Mouse (Mus musculus) c-Kit-positive CD71-positive TER-119-negative erythroid progenitor cells, embryonic 14.5 days (primary cell): ENCODE data around the gene Tmed6.
A peak's percentile ranks its signal among the peaks of the same experiment; 100 is the strongest.
"Not testable (repeated sequence)": the region's sequence is repeated elsewhere in the genome, so short reads cannot be mapped to it uniquely, and the experiment has no call there.

Source experiments
- DNase-seq: peaks from one replicate; pipeline ENCODE4 v3.0.0-alpha.2; 2013; ENCODE audit warnings: low read depth

Gene Tmed6

GRCm38 (mm10) chr8:107073706-107074105, 8.3 kb upstream of the Tmed6 start:
- no peak for DNase-seq

GRCm38 (mm10) chr8:107062613-107063012, 2.8 kb downstream of the Tmed6 start:
- no peak for DNase-seq

- DNase-seq, result no peak
These were observed 8.5 kb downstream of the Tmed6 start for GRCm38 (mm10) chr8:107056973-107057369.

- DNase-seq, result peak; percentile 97
These were observed 9.1 kb downstream of the Tmed6 start, which contains the start of the genes Cog8 and Nip7 for GRCm38 (mm10) chr8:107056076-107056972. Gene Cog8, minus strand, starts transcription at chr8:107056689. Gene Nip7, plus strand, starts transcription at chr8:107056877.

GRCm38 (mm10) chr8:107052046-107052445, 13.4 kb downstream of the Tmed6 start:
- no peak for DNase-seq

- DNase-seq, result no peak
These were observed 16.0 kb downstream of the Tmed6 start for GRCm38 (mm10) chr8:107049480-107049879.

GRCm38 (mm10) chr8:107048061-107048941, 17.1 kb downstream of the Tmed6 start, which contains the start of gene Pdf:
Gene Pdf, minus strand, starts transcription at chr8:107048614.
- peak; percentile 75 for DNase-seq

GRCm38 (mm10) chr8:107046976-107047375, 18.5 kb downstream of the Tmed6 start:
- no peak for DNase-seq

- DNase-seq, result no peak
These were observed 20.0 kb downstream of the Tmed6 start for GRCm38 (mm10) chr8:107045478-107045877.

- no peak for DNase-seq
These were observed 24.8 kb downstream of the Tmed6 start for GRCm38 (mm10) chr8:107040632-107041031.

GRCm38 (mm10) chr8:107036626-107037025, 28.8 kb downstream of the Tmed6 start:
- DNase-seq, result no peak

- DNase-seq, result no peak
These were observed 29.8 kb downstream of the Tmed6 start for GRCm38 (mm10) chr8:107035641-107036040.

GRCm38 (mm10) chr8:107033609-107034008, 31.8 kb downstream of the Tmed6 start:
- not testable (repeated sequence) for DNase-seq

- DNase-seq, result peak; percentile 27
These were observed 33.8 kb downstream of the Tmed6 start for GRCm38 (mm10) chr8:107031577-107032090.

GRCm38 (mm10) chr8:107030650-107031576, 34.5 kb downstream of the Tmed6 start, which contains the start of gene Vps4a:
Gene Vps4a, plus strand, starts transcription at chr8:107031222.
- peak; percentile 82 for DNase-seq

GRCm38 (mm10) chr8:107030058-107030457, 35.4 kb downstream of the Tmed6 start:
- DNase-seq, result no peak

GRCm38 (mm10) chr8:107029310-107029709, 36.1 kb downstream of the Tmed6 start:
- DNase-seq, result no peak

GRCm38 (mm10) chr8:107023479-107023878, 42.0 kb downstream of the Tmed6 start:
- no peak for DNase-seq

GRCm38 (mm10) chr8:107014915-107015314, 50.5 kb downstream of the Tmed6 start:
- no peak for DNase-seq

- no peak for DNase-seq
These were observed 52.8 kb downstream of the Tmed6 start for GRCm38 (mm10) chr8:107012666-107013065.
